Mouse (Mus musculus): Measurements from ENCODE around the gene Smagp.

- TF ChIP-seq CTCF (IDR thresholded peaks at IDR 0.05; ENCODE audit: low read depth) = no peak
- no peak for TF ChIP-seq EP300 (IDR thresholded peaks at IDR 0.05; ENCODE audit: low read depth)
Observed at GRCm38 (mm10) chr15:100614218-100614995, 22.3 kb downstream of the Smagp start.

Data from heart, postnatal 0 days (tissue).